Mouse (Mus musculus): Measurements from ENCODE around the gene Enc1. TPM values are rescaled to one million over a fixed set of nuclear protein-coding genes. Genes with fewer than 3 reads are reported as not detected.

Gene Enc1
- 1 to 10 TPM; 2.6 to 3.6 TPM for total RNA-seq (2023)

DNA sequence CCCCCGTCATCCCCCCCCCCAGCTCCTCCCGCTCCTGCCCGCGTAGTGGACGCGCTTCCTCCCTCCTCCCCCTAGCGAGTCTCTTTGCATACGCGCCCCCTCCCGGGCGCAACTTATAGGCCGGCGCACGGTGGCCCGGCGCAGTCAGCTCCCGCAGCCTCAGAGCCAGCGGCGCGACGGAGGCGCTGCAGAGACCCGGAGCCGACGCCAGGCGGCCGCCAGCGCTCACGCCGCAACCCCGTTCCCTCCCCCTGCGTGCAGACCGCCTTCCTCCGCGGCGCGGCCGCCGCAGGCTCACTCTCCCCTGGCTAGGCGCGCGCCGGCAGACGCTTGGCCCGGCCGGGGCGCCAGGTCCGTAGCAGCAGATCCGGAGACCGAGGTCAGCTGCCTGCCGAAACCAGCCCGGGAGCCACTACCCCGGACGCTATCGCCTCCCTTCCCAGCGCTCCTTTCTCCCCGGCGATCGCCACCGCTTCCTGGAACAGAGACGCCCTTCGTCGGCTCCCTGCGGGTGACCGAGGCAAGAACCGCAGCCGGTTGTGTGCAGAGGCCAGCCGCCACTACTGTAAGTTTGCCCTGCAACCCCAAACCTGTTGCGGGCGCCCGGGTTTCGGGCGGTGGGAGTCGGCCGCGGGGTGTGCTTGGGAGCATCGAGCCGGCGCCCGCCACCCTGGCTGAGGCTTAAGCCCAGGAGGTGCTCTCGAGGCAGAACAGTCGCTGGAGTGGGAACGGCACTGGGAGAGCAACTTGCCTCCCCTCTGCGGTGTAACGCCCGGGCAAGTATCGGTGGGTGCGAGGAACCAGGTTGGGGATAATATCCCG lies at the start of gene Enc1:
TSS of gene Enc1 (plus strand) at position 141 of the 822 bp plus-strand sequence.

DNA sequence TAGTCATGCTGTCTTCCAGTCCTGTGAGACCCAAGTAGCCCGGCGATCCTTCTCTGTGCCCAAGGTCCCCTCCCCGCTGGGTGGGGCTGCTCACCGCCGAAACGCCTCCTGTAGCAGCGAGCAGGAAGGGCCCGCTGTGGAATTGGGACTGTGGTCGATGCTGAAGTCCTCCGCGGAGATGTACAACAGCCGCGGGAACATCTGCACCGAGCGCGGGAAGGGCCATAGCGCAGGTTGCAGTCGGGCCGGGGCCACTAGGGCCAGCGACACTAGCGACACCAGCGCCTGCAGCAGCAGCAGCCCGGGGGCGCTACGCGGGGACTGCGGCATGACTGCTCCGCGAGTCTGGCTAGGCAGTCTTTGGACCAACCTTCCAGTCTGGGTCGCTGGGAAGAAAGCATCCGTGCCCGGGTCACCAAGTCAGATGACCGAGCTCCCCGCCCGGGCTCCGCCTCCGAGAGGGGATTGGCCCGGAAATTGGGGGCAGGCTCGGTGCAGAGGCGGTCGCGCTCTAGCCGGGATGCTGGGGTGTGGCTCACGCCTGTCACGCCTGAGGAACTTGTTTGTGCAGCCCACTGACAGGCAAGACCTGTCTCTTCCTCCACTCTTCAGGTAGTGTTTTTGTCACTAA lies 42.9 kb upstream of the Enc1 start, which contains the start of gene Hexb:
TSS of gene Hexb (minus strand) at position 426 of the 631 bp plus-strand sequence.

Other genes with a start within 250 kb of the Enc1 start
- gene 1700029F12Rik, start 206.7 kb upstream of the Enc1 start, total RNA-seq (2023), result not detected
- not detected for gene Fam169a, start 173.8 kb upstream of the Enc1 start, total RNA-seq (2023)
- gene Gm6169, start 141.9 kb upstream of the Enc1 start, total RNA-seq (2023), result 10 to 100 TPM in 1 of 2 experiments, not detected in 1; 35.1 TPM
- 10 to 100 TPM; 35.6 to 42.8 TPM for gene Gfm2, start 103.2 kb upstream of the Enc1 start, total RNA-seq (2023)
- 100 to 1,000 TPM; 114 to 119 TPM for gene Nsa2, start 103.2 kb upstream of the Enc1 start, total RNA-seq (2023)
- 10 to 100 TPM; 60.9 to 64.7 TPM for gene Hexb, start 42.7 kb upstream of the Enc1 start, total RNA-seq (2023)